Mouse (Mus musculus) cerebellum, adult 2 months (tissue): ENCODE results near the gene 4931422A03Rik. TPM values are rescaled to one million over a fixed set of nuclear protein-coding genes. Genes with fewer than 3 reads are reported as not detected.

Source experiments
- DNase-seq, 2 experiments: peaks; one replicate each; pipeline ENCODE4 v3.0.0; 2021
- H3K27ac ChIP-seq: fragments of 200-500 bp; 2 replicates; pipeline ENCODE4 v1.5.1; 2012; ENCODE audit warnings: low read length, control low read depth, inconsistent platforms; ENCODE audit not compliant: insufficient read depth
- H3K27me3 ChIP-seq: fragments of 200-500 bp; 2 replicates; pipeline ENCODE4 v1.6.1; 2012; ENCODE audit warnings: inconsistent platforms, mild to moderate bottlenecking, low read length, moderate library complexity; ENCODE audit not compliant: control insufficient read depth, insufficient read depth
- H3K4me1 ChIP-seq: fragments of 200-500 bp; 2 replicates; pipeline ENCODE4 v1.6.1; 2011; ENCODE audit warnings: low read length; ENCODE audit not compliant: control insufficient read depth, insufficient read depth
- H3K4me3 ChIP-seq: fragments of 200-500 bp; replicated peaks from 2 replicates; pipeline ENCODE3; 2011; ENCODE audit warnings: mild to moderate bottlenecking, low read depth, low read length, control low read depth; ENCODE audit not compliant: insufficient read depth
- CTCF ChIP-seq: fragments of 200-500 bp; IDR thresholded peaks from 2 replicates; pipeline ENCODE4 v1.5.1; 2011; ENCODE audit warnings: low read depth, mild to moderate bottlenecking, control low read depth, low read length, moderate library complexity, borderline replicate concordance; ENCODE audit not compliant: insufficient read depth
- POLR2A ChIP-seq: fragments of 200-500 bp; IDR thresholded peaks from 2 replicates; pipeline ENCODE4 v1.6.1; 2011; ENCODE audit warnings: low read length, control low read depth, borderline replicate concordance; ENCODE audit not compliant: insufficient read depth
- WGBS: fragments of 180-500 bp; shearing (Covaris S2); methylation state at CpG from one replicate; pipeline ENCODE4 v1.1.7; 2018; 5-methylcytosine and 5-hydroxymethylcytosine counted together
- polyA plus RNA-seq: library from polyadenylated mRNA; depleted of rRNA; stranded (reverse); fragments of >200 nt; gene quantifications from 2 replicates; pipeline ENCODE4 v1.2.3, GENCODE M21; 2012

4931422A03Rik gene
- polyA plus RNA-seq, 1 experiment, result not detected

DNA sequence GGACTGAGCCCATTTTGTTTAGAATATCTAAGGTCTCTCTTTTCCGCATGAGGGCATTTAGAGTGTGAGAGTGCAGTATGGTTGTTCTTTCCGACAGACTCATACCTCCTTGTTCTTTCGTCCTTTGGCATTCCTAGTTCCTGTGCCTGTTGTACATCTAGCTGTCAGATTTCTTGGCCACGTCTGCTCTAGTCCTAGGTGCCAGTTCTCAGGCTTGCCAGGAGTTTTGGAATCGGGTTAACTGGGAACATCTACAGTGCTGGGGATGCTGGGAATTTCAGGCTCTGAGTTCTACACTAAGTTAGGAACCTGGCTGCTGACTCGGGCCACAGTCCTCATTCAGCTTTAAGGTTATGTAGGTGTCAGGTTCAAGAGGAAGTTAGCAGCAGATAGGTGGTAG, 7.4 kb upstream of the 4931422A03Rik start:
- Histone ChIP-seq H3K27ac (no peak overlapping the region), H3K4me1 (no peaks in the 10 kb centered on the region; the same call in 1 of the 2 replicates), H3K27me3 (no peaks in the 10 kb centered on the region), H3K4me3 (no peak overlapping the region)
- TF ChIP-seq CTCF, result no peak
- no peak for TF ChIP-seq POLR2A
- WGBS, result 27% methylated on average over 6 of the region's 6 CpGs
- DNase-seq, result peak in 1 of 2 experiments; percentile 38

GRCm38 (mm10) chr2:104034832-104035472, 6.8 kb upstream of the 4931422A03Rik start:
- Histone ChIP-seq H3K27ac (no peak overlapping the region), H3K4me3 (no peak overlapping the region), H3K27me3 (no peaks in the 10 kb centered on the region), H3K4me1 (peaks cover 2% of the 10 kb centered on the region; the same call in 1 of the 2 replicates)
- TF ChIP-seq CTCF (peak; percentile 86), POLR2A (no peak)
- 32% methylated on average over 3 of the region's 3 CpGs for WGBS
- DNase-seq, result peak; percentile 65 to 67

DNA sequence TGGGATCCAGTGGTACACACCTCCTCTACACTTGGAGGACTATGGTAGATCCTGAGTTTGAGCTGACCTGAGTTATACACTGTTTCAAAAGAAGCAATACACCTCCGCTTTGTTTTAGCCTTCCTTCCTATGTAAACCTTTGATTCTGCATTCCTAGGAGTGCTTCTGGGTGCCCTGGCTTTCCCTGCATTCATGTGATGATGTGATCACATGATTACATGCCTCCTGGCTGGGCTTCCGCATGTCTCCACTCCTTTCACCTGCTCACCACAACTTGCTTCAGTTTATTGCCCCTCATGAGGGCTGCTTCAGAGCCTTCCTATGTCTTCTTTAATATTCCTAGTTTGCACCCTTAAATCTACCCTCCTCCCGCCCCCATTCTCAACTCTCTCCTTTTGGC, 3.9 kb upstream of the 4931422A03Rik start:
- Histone ChIP-seq H3K27ac (no peak overlapping the region), H3K4me1 (peaks cover 9% of the 10 kb centered on the region; the same call in 1 of the 2 replicates), H3K4me3 (no peak overlapping the region), H3K27me3 (no peaks in the 10 kb centered on the region)
- 90% methylated on average over 3 of the region's 3 CpGs for WGBS
- no peak for DNase-seq
- TF ChIP-seq CTCF, result no peak

GRCm38 (mm10) chr2:104030381-104030780, 2.2 kb upstream of the 4931422A03Rik start:
- Histone ChIP-seq H3K4me1 (peaks cover 9% of the 10 kb centered on the region; the same call in 1 of the 2 replicates), H3K27me3 (no peaks in the 10 kb centered on the region), H3K4me3 (no peak overlapping the region), H3K27ac (no peak overlapping the region)
- WGBS, result 86% methylated on average over 3 of the region's 3 CpGs
- no peak for DNase-seq
- no peak for TF ChIP-seq POLR2A
- TF ChIP-seq CTCF, result no peak

- no peak for TF ChIP-seq CTCF
- TF ChIP-seq POLR2A, result no peak
- 16% methylated on average over 2 of the region's 2 CpGs for WGBS
- Histone ChIP-seq H3K4me1 (peaks cover 9% of the 10 kb centered on the region; the same call in 1 of the 2 replicates), H3K27ac (no peak overlapping the region), H3K4me3 (peak overlapping the region; percentile 87), H3K27me3 (no peaks in the 10 kb centered on the region)
- no peak for DNase-seq
Observed at GRCm38 (mm10) chr2:104029074-104029473, 913 bp upstream of the 4931422A03Rik start.

DNA sequence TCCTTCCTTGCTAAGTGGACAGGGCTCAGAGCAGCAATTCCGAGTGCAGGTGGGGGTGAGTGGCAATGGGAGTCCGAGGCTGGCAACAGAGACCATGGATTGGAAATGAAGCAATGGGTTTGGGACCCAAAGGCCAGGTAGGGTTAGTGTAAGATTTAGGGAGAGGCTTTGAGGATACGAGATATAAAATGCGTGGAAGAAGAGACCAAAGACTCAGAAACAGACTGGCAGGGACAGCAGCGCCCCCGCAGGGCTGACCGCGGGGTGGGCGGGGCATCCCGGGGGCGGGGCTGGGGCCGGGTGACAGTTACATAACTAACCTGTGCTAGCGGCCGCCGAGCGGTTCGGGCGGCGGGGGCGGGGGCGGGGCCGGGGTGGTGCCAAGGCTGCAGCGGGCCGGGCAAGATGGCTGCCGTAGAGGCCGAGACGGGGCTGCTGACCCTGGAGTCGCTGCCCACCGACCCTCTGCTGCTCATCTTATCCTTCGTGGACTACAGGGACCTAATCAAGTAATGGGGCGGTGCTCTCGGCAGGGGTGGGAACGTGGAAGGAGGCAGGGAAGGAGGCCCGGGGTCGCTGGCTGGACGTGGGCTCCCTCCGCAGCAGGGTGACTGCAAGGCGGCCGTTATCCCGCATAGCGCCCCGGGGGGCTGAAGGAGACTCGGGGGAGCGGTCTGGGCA, 563 bp downstream of the 4931422A03Rik start, which contains the start of gene Fbxo3:
Fbxo3 (plus strand) TSS at position 264 of the 681 bp plus-strand sequence.
- Histone ChIP-seq H3K4me1 (peaks cover 9% of the 10 kb centered on the region; the same call in 1 of the 2 replicates), H3K27ac (peak within 1 kb of the TSS; percentile 91), H3K4me3 (peak within 1 kb of the TSS; percentile 93), H3K27me3 (no peaks in the 10 kb centered on the region)
- peak; percentile 91 to 93 for DNase-seq
- 2% methylated on average over 36 of the region's 44 CpGs for WGBS
- TF ChIP-seq CTCF (no peak), POLR2A (peak; percentile 56; the same call in 1 of the 2 replicates)

DNA sequence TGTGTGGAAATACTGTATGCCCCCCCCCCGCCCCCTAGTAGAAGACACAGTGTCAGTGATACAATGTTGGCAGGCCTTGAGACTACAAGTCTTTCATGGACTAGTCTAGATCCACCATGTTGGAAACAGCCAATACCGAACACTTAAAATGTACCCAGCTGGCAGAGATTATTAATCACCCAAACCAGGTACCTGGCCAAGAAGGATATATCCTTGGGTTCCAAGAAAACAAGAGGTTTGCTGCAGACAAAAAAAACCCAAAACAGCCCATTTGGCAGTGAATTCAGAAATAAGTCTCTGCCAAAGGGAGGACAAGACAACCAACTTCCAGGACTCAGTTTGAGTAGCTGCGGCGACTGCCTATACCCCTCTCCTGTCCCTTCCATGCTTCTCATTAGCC, 3.5 kb downstream of the 4931422A03Rik start:
- TF ChIP-seq CTCF, result no peak
- no peak for TF ChIP-seq POLR2A
- DNase-seq, result no peak
- peaks cover 4% of the 10 kb centered on the region; the same call in 1 of the 2 replicates for H3K4me1 ChIP-seq
- H3K27ac ChIP-seq, result no peak overlapping the region
- H3K27me3 ChIP-seq, result no peaks in the 10 kb centered on the region
- WGBS, result 92% methylated on average over 4 of the region's 4 CpGs
- no peak overlapping the region for H3K4me3 ChIP-seq
